Mouse (Mus musculus) heart, postnatal 36 days (tissue): Measurements from ENCODE around the gene Mapre1. TPM values are rescaled to one million over a fixed set of nuclear protein-coding genes. Genes with fewer than 3 reads are reported as not detected.

Experiments
- DNase-seq, 2 experiments: peaks; one replicate each; pipeline ENCODE4 v3.0.0; 2021 to 2022
- intact Hi-C: fragments of 180-260 bp; cut with DNase I; formaldehyde crosslinking; loops from one replicate; pipeline ENCODE4 v1.15.1; 2025
- total RNA-seq, 2 experiments: library from RNA; stranded (reverse); gene quantifications; 2 replicates each; pipeline ENCODE4 v1.2.3; 2021

Gene Mapre1
- total RNA-seq, 2 experiments from 2014 or later = 51.4 to 57.7 TPM

GRCm38 (mm10) chr2:153775472-153775871 lies 34.4 kb downstream of the Mapre1 start:
- intact Hi-C loops = no loop called here
- no peak for DNase-seq

GRCm38 (mm10) chr2:153778638-153779362 lies 37.7 kb downstream of the Mapre1 start:
- peak; percentile 74 to 82 for DNase-seq
- intact Hi-C loops = no loop called here

DNA sequence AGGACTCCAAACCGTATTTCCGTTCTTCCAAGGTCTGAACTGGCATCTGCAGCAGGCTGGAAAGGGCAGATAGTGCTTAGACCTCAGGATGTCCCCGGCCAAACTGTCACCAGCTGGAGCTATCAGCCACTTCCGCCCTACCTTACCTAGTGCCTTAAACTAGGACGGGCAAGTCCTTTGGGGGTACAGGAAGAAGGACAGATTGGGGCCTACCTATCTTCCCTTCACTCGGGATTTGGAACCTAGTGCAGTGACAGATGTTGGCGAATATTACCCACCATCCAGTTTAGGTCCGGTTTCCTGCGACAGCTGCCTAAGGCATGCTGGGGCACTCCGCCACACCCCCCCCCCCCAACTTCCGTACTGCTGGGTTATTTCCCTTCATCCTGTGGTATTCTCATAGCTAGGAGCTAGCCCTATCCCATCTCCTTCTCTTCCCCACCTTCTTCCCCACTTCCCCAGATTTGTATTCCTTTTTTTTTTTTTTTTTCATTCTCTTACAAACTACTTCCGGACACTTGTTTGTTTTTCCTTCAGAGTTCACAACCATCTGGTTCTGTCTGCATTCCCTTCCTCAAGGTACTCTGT lies 38.4 kb downstream of the Mapre1 start, which contains the start of gene Efcab8:
Gene Efcab8 (plus strand): TSS at position 538 of the 588 bp plus-strand sequence.
- peak in 1 of 2 experiments; percentile 7 for DNase-seq
- intact Hi-C loops = no loop called here

- no peak for DNase-seq
- intact Hi-C loops = no loop called here
Observed at GRCm38 (mm10) chr2:153781181-153781580, 40.1 kb downstream of the Mapre1 start.

DNA sequence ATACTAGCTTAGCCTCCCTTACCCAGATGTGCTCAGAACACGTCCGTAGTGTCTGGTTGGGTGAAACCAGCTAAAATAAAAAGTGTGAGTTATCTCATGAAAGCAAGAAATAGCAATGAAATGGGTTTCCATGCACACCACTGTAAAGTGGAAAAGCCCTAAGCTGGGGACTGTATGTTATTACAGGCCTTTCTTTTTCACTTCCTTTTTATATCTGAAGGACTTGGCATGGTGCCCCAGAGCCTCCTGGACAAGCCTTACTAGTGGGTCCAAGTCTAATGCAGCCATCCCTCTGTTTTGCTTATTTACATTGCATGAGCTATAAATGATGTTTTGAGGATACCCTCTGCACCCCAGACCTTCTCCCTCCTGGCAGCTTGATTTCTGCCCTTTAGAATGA lies 43.6 kb downstream of the Mapre1 start:
- intact Hi-C loops = no loop called here

GRCm38 (mm10) chr2:153793366-153793765 lies 52.3 kb downstream of the Mapre1 start:
- intact Hi-C loops = no loop called here
- DNase-seq = no peak

More for the DNA sequence above, 43.6 kb downstream of the Mapre1 start:
- DNase-seq = peak; percentile 11 to 34

- DNase-seq = no peak
- intact Hi-C loops = loop anchor here (2.0 kb wide), 1 partner anchor 84 kb away; no protein-coding TSS in a partner anchor
Observed at GRCm38 (mm10) chr2:153795090-153795489, 54.0 kb downstream of the Mapre1 start.

DNA sequence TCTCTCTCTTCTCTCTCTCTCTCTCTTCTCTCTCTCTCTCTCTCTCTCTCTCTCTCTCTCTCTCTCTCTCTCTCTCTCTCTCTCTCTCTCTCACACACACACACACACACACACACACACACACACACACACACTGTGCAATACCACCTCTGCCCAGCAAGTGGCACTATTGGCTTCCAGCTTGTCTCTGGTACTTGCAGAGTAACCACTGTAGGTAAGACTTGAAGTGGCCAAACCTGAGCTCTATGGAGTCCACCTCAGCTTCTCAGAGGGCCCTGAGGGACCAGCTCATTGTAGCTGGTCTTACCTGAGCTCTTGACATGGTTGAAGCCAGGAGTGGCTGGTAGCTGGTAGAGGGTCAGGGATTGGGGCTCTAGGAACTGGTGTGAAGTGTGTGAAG lies 66.4 kb downstream of the Mapre1 start:
- intact Hi-C loops = loop anchor here (1.0 to 5.0 kb wide), 2 partner anchors 45 to 123 kb away; no protein-coding TSS in a partner anchor

GRCm38 (mm10) chr2:153808146-153808545 lies 67.1 kb downstream of the Mapre1 start:
- no peak for DNase-seq
- intact Hi-C loops = loop anchor here (5.0 kb wide), 1 partner anchor 44 kb away; no protein-coding TSS in a partner anchor

More for the DNA sequence above, 66.4 kb downstream of the Mapre1 start:
- peak; percentile 47 to 59 for DNase-seq

DNA sequence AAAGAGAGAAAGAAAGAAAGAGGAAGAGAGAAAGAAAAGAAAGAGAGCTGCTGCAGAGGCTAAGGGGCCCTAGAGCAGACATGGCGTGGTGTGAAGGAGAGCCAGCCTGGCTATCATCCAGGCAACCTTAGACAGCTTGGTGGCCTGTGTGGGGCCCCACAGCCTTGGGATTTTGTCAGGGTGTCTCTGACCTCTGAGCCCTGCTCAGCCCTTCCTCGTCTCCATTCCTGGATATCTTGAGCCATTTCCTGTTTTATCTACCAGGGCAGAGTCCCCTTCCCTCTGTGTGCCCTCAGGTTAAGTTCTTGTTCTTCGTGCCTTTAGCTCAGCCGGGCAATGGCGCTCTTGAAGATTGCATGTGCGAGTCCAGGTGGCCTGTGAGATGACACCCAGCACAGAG lies 67.8 kb downstream of the Mapre1 start:
- no peak for DNase-seq
- intact Hi-C loops = loop anchor here (5.0 kb wide), 1 partner anchor 43 kb away; no protein-coding TSS in a partner anchor

GRCm38 (mm10) chr2:153809921-153810320 lies 68.8 kb downstream of the Mapre1 start:
- intact Hi-C loops = loop anchor here (5.0 kb wide), 1 partner anchor 42 kb away; no protein-coding TSS in a partner anchor
- no peak for DNase-seq

GRCm38 (mm10) chr2:153822005-153822543 lies 81.0 kb downstream of the Mapre1 start:
- no peak for DNase-seq
- intact Hi-C loops = no loop called here

Other genes starting within 250 kb of the Mapre1 start
- not detected for gene 4930404H24Rik, start 248.5 kb upstream of the Mapre1 start, total RNA-seq
- gene Nol4l, start 211.3 kb upstream of the Mapre1 start, total RNA-seq = 1 to 10 TPM; 3.9 to 4.0 TPM
- gene Commd7, start 108.5 kb upstream of the Mapre1 start, total RNA-seq = 10 to 100 TPM; 11.0 to 12.2 TPM
- gene Dnmt3b, start 91.8 kb upstream of the Mapre1 start, total RNA-seq = 1 to 10 TPM; 1.1 to 1.2 TPM
- gene Dnmt3c, start 44.6 kb upstream of the Mapre1 start, total RNA-seq = not detected
- not detected for gene Efcab8, start 38.7 kb downstream of the Mapre1 start, total RNA-seq
- gene Sun5, start 129.8 kb downstream of the Mapre1 start, total RNA-seq = not detected
- gene Bpifb2, start 133.8 kb downstream of the Mapre1 start, total RNA-seq = not detected
- not detected for gene Bpifb6, start 159.1 kb downstream of the Mapre1 start, total RNA-seq
- not detected for gene Bpifb3, start 177.0 kb downstream of the Mapre1 start, total RNA-seq
- gene Bpifb4, start 196.9 kb downstream of the Mapre1 start, total RNA-seq = not detected
- gene Bpifa6, start 233.7 kb downstream of the Mapre1 start, total RNA-seq = not detected